ENCODE assay signal across 21 mouse cellular contexts in the genomic region with DNA sequence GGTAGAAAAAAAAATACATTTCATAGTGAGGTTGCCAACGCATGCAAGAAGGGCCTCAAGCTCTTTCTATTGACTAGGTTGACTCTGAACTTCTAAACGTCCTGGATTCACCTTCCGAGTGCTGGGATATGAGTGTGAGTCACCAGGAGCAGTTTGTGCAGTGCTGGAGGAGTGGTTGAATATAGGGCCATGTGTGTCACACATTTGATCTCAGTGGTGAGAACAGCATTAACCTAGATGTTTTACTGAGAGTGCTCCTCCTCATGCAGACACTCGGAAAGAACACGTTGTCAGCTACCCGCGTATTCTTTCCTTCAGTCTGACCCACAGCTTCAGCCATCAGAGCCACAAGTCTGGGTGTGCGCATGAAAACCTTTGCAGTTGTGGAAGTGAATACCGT.
"Had no signal": no experiment of that assay in that cellular context is flagged by ENCODE, and none has a peak within 500 bp of the region (broad histone marks: within the 10 kb centered on the region; RNA-seq: fewer than 3 reads in every experiment).

No protein-coding gene starts in this region.

- ATAC-seq: hindbrain, embryonic 16.5 days; hindbrain, postnatal 0 days; inflammation-experienced regulatory T-cells, adult 6 months; intestine, embryonic 15.5 days; intestine, embryonic 16.5 days; intestine, postnatal 0 days had no signal

- DNase-seq: heart, postnatal 10 days; heart, postnatal 14 days; heart, postnatal 4 days; kidney, adult 11 months; kidney, adult 18-20 months; kidney, adult 2 months; kidney, adult 8-10 months; kidney, adult 9 months; kidney, postnatal 10 days; kidney, postnatal 14 days; kidney, postnatal 25 days; kidney, postnatal 36 days; kidney, postnatal 4 days; layer of hippocampus, adult 9-11 months; layer of hippocampus, postnatal 36 days had no signal
